Mouse (Mus musculus): Measurements from ENCODE around the gene Faiml.

DNA sequence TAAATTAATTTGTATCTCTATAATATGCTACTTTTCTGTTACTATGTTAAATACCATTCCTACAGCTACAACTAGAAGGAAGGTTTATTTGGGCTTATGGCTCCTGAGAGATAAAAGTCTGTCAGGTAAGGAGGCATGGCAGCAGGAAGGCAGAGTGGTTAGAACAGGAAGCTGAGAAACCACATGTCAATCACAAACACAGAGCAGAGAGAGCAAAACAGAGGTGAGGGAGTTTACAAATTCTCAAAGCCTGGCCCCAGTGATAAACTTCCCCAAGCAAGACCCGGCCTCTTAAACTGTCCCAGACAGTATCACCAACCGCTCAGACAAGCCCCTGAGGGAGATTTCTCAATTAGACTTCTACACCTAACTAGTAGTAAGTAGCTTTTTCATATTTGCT lies 20.9 kb downstream of the Faiml start:
- TF ChIP-seq TAL1 (IDR thresholded peaks at IDR 0.05; ENCODE audit: low read length) (no peak), GATA1 (IDR thresholded peaks at IDR 0.05; ENCODE audit: low read length) (no peak)
